Mouse (Mus musculus): ENCODE measurements around the gene Il17d. TPM values are rescaled to one million over a fixed set of nuclear protein-coding genes. Genes with fewer than 3 reads are reported as not detected.
A peak's percentile ranks its signal among the peaks of the same experiment; 100 is the strongest.

The Il17d gene
- 10 to 100 TPM; 12.8 to 14.1 (median 13.8) TPM for total RNA-seq (2022)

GRCm38 (mm10) chr14:57524671-57525387, at the start of gene Il17d:
Gene Il17d, plus strand, starts transcription at chr14:57524777.
- no peak for DNase-seq (ENCODE audit: low spot score in 2 of 2)

GRCm38 (mm10) chr14:57475057-57475456, 49.5 kb upstream of the Il17d start:
- DNase-seq (ENCODE audit: low spot score in 2 of 2), result peak in 1 of 2 experiments; percentile 74

GRCm38 (mm10) chr14:57482262-57482661, 42.3 kb upstream of the Il17d start:
- no peak for DNase-seq (ENCODE audit: low spot score in 2 of 2)

GRCm38 (mm10) chr14:57484183-57484582, 40.4 kb upstream of the Il17d start:
- no peak for DNase-seq (ENCODE audit: low spot score in 2 of 2)

GRCm38 (mm10) chr14:57489696-57490095, 34.9 kb upstream of the Il17d start:
- no peak for DNase-seq (ENCODE audit: low spot score in 2 of 2)

- no peak for DNase-seq (ENCODE audit: low spot score in 2 of 2)
Measured at GRCm38 (mm10) chr14:57493840-57494239, 30.7 kb upstream of the Il17d start.

- no peak for DNase-seq (ENCODE audit: low spot score in 2 of 2)
Measured at GRCm38 (mm10) chr14:57503729-57504128, 20.8 kb upstream of the Il17d start.

GRCm38 (mm10) chr14:57509554-57509953, 15.0 kb upstream of the Il17d start:
- no peak for DNase-seq (ENCODE audit: low spot score in 2 of 2)

- DNase-seq (ENCODE audit: low spot score in 2 of 2), result no peak
Measured at GRCm38 (mm10) chr14:57515156-57515762, 9.3 kb upstream of the Il17d start.

GRCm38 (mm10) chr14:57517001-57517400, 7.6 kb upstream of the Il17d start:
- peak in 1 of 2 experiments; percentile 84 for DNase-seq (ENCODE audit: low spot score in 2 of 2)

GRCm38 (mm10) chr14:57523762-57524161, 815 bp upstream of the Il17d start:
- no peak for DNase-seq (ENCODE audit: low spot score in 2 of 2)

GRCm38 (mm10) chr14:57525388-57526049, 942 bp downstream of the Il17d start:
- peak in 1 of 2 experiments; percentile 89 for DNase-seq (ENCODE audit: low spot score in 2 of 2)

GRCm38 (mm10) chr14:57526050-57526623, 1.6 kb downstream of the Il17d start:
- no peak for DNase-seq (ENCODE audit: low spot score in 2 of 2)

GRCm38 (mm10) chr14:57527122-57527521, 2.5 kb downstream of the Il17d start:
- DNase-seq (ENCODE audit: low spot score in 2 of 2), result no peak

- DNase-seq (ENCODE audit: low spot score in 2 of 2), result no peak
Measured at GRCm38 (mm10) chr14:57527598-57527997, 3.0 kb downstream of the Il17d start.

- peak; percentile 52 to 73 for DNase-seq (ENCODE audit: low spot score in 2 of 2)
Measured at GRCm38 (mm10) chr14:57529086-57529785, 4.7 kb downstream of the Il17d start.

- DNase-seq (ENCODE audit: low spot score in 2 of 2), result no peak
Measured at GRCm38 (mm10) chr14:57529786-57530515, 5.4 kb downstream of the Il17d start.

- no peak for DNase-seq (ENCODE audit: low spot score in 2 of 2)
Measured at GRCm38 (mm10) chr14:57532577-57532976, 8.0 kb downstream of the Il17d start.

GRCm38 (mm10) chr14:57533214-57533613, 8.6 kb downstream of the Il17d start:
- DNase-seq (ENCODE audit: low spot score in 2 of 2), result no peak

GRCm38 (mm10) chr14:57533841-57534240, 9.3 kb downstream of the Il17d start:
- DNase-seq (ENCODE audit: low spot score in 2 of 2), result no peak

- no peak for DNase-seq (ENCODE audit: low spot score in 2 of 2)
Measured at GRCm38 (mm10) chr14:57534346-57534745, 9.8 kb downstream of the Il17d start.

All from left cerebral cortex, adult 8-10 months (tissue).